Mouse (Mus musculus): Measurements from ENCODE around the gene Gipc2. TPM values are rescaled to one million over a fixed set of nuclear protein-coding genes. Genes with fewer than 3 reads are reported as not detected.
A peak's percentile ranks its signal among the peaks of the same experiment; 100 is the strongest.
"Not testable (repeated sequence)": the region's sequence is repeated elsewhere in the genome, so short reads cannot be mapped to it uniquely, and the experiment has no call there.

The Gipc2 gene
- total RNA-seq, 2 experiments from 2014 or later, result not detected

- ATAC-seq (replicated peaks; ENCODE audit: poor library complexity), result no peak
Measured at GRCm38 (mm10) chr3:152156816-152157496, 9.1 kb downstream of the Gipc2 start.

GRCm38 (mm10) chr3:152155296-152155948, 10.6 kb downstream of the Gipc2 start:
- ATAC-seq (replicated peaks; ENCODE audit: poor library complexity), result no peak

- ATAC-seq (replicated peaks; ENCODE audit: poor library complexity), result no peak
Measured at GRCm38 (mm10) chr3:152154095-152154494, 11.9 kb downstream of the Gipc2 start.

GRCm38 (mm10) chr3:152153152-152153551, 12.9 kb downstream of the Gipc2 start:
- no peak for ATAC-seq (replicated peaks; ENCODE audit: poor library complexity)

- peak; percentile 85 for ATAC-seq (replicated peaks; ENCODE audit: poor library complexity)
Measured at GRCm38 (mm10) chr3:152152483-152152804, 13.6 kb downstream of the Gipc2 start.

GRCm38 (mm10) chr3:152151725-152152482, 14.1 kb downstream of the Gipc2 start:
- peak; percentile 44 for ATAC-seq (replicated peaks; ENCODE audit: poor library complexity)

- no peak for ATAC-seq (replicated peaks; ENCODE audit: poor library complexity)
Measured at GRCm38 (mm10) chr3:152149863-152150262, 16.2 kb downstream of the Gipc2 start.

GRCm38 (mm10) chr3:152149449-152149848, 16.6 kb downstream of the Gipc2 start:
- peak; percentile 21; the same call in 1 of the 2 replicates for ATAC-seq (replicated peaks; ENCODE audit: poor library complexity)

GRCm38 (mm10) chr3:152147085-152147831, 18.8 kb downstream of the Gipc2 start:
- peak; percentile 38 for ATAC-seq (replicated peaks; ENCODE audit: poor library complexity)

GRCm38 (mm10) chr3:152145186-152145585, 20.8 kb downstream of the Gipc2 start:
- no peak for ATAC-seq (replicated peaks; ENCODE audit: poor library complexity)

GRCm38 (mm10) chr3:152142989-152143695, 22.9 kb downstream of the Gipc2 start:
- no peak for ATAC-seq (replicated peaks; ENCODE audit: poor library complexity)

- ATAC-seq (replicated peaks; ENCODE audit: poor library complexity), result no peak
Measured at GRCm38 (mm10) chr3:152142146-152142545, 23.9 kb downstream of the Gipc2 start.

- not testable (repeated sequence) for ATAC-seq (replicated peaks; ENCODE audit: poor library complexity)
Measured at GRCm38 (mm10) chr3:152139308-152139707, 26.7 kb downstream of the Gipc2 start.

GRCm38 (mm10) chr3:152136106-152136505, 29.9 kb downstream of the Gipc2 start:
- ATAC-seq (replicated peaks; ENCODE audit: poor library complexity), result not testable (repeated sequence)

- ATAC-seq (replicated peaks; ENCODE audit: poor library complexity), result 0 out of 2 replicates have a peak, but pooled peaks have one; percentile 14
Measured at GRCm38 (mm10) chr3:152133621-152134020, 32.4 kb downstream of the Gipc2 start.

- ATAC-seq (replicated peaks; ENCODE audit: poor library complexity), result no peak
Measured at GRCm38 (mm10) chr3:152130963-152131362, 35.1 kb downstream of the Gipc2 start.

- not testable (repeated sequence) for ATAC-seq (replicated peaks; ENCODE audit: poor library complexity)
Measured at GRCm38 (mm10) chr3:152129426-152129825, 36.6 kb downstream of the Gipc2 start.

GRCm38 (mm10) chr3:152128631-152129030, 37.4 kb downstream of the Gipc2 start:
- ATAC-seq (replicated peaks; ENCODE audit: poor library complexity), result no peak

GRCm38 (mm10) chr3:152127144-152127543, 38.9 kb downstream of the Gipc2 start:
- ATAC-seq (replicated peaks; ENCODE audit: poor library complexity), result no peak

- ATAC-seq (replicated peaks; ENCODE audit: poor library complexity), result peak; percentile 85
Measured at GRCm38 (mm10) chr3:152122720-152123119, 43.3 kb downstream of the Gipc2 start.

Data from megakaryocyte progenitor cell, adult 5-6 weeks (primary cell).